Mouse (Mus musculus) kidney, postnatal 36 days (tissue): ENCODE measurements around the gene Sdf2l1.
A peak's percentile ranks its signal among the peaks of the same experiment; 100 is the strongest.

Experiments used
- DNase-seq, 2 experiments: peaks; one replicate each; pipeline ENCODE4 v3.0.0; 2021 to 2022; ENCODE audit warnings: mixed read lengths in 2 of 2

The Sdf2l1 gene

GRCm38 (mm10) chr16:17121569-17121968 is 10.6 kb downstream of the Sdf2l1 start:
- no peak for DNase-seq

- DNase-seq = no peak
Measured at GRCm38 (mm10) chr16:17117309-17117799, 14.8 kb downstream of the Sdf2l1 start.

- DNase-seq = peak; percentile 79 to 83
Measured at GRCm38 (mm10) chr16:17110771-17111743, 21.1 kb downstream of the Sdf2l1 start, which contains the start of gene Ppil2. TSS of gene Ppil2 (minus strand) at chr16:17111257.

- DNase-seq = no peak
Measured at GRCm38 (mm10) chr16:17104600-17104999, 27.6 kb downstream of the Sdf2l1 start.

- peak in 1 of 2 experiments; percentile 29 for DNase-seq
Measured at GRCm38 (mm10) chr16:17102630-17103220, 29.5 kb downstream of the Sdf2l1 start.

GRCm38 (mm10) chr16:17096938-17097337 is 35.2 kb downstream of the Sdf2l1 start:
- DNase-seq = peak; percentile 16 to 37

- DNase-seq = no peak
Measured at GRCm38 (mm10) chr16:17088346-17088745, 43.8 kb downstream of the Sdf2l1 start.

GRCm38 (mm10) chr16:17086669-17087193 is 45.5 kb downstream of the Sdf2l1 start:
- DNase-seq = no peak

- DNase-seq = no peak
Measured at GRCm38 (mm10) chr16:17086241-17086640, 45.9 kb downstream of the Sdf2l1 start.

GRCm38 (mm10) chr16:17085636-17086035 is 46.5 kb downstream of the Sdf2l1 start:
- DNase-seq = peak in 1 of 2 experiments; percentile 18

- peak in 1 of 2 experiments; percentile 19 for DNase-seq
Measured at GRCm38 (mm10) chr16:17082121-17082792, 49.9 kb downstream of the Sdf2l1 start.
